Mouse (Mus musculus): Measurements from ENCODE around the gene Fam43a.

DNA sequence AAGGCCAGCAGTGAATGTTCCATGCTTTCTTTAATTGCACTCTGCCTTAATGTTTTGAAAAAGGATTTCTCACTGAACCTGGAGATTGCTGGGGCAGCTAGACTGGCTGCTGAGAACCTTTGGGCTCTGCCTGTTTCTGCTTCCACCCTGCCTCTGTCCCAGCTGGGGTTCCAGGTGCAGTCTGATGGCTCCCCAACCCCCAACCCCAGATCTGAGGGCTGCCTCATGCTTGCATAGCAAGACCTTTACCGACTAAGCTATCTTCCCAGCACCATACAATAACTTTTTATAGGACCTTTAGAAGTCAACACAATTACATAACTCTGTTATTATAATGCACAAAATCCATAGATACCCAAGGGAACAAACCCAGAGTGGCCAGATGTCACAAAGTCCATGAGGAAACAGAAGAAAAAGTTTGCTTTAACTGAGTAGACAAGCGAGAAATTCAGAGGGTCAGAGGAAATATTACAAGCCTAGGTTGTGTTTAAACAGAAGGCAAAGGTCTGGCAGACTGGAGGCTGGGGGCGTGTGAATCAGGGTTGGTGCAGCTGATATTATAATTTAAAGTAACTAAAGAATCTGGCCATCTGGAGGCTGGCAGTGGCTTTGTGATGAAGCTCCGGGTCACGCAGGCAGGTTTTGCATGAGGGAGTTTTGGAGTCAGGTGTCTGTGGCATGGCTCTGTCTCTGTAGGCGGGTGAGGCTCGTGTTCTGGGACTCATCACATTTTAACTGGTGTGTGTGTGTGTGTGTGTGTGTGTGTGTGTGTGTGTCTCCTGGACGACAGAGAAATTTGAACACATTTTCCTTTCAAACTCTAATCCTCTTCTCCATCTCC lies 34.6 kb downstream of the Fam43a start:
- TF ChIP-seq CTCF (IDR thresholded peaks at IDR 0.05; ENCODE audit: low read depth) (no peak), EP300 (IDR thresholded peaks at IDR 0.05; ENCODE audit: low read depth) (no peak)

Data from liver, postnatal 0 days (tissue).